Mouse (Mus musculus) liver, embryonic 18 days (tissue): ENCODE results near the gene Cmpk1. TPM values are rescaled to one million over a fixed set of nuclear protein-coding genes. Genes with fewer than 3 reads are reported as not detected.

Experiments
- polyA plus RNA-seq: library from polyadenylated mRNA; depleted of rRNA; stranded (reverse); fragments of >200 nt; gene quantifications from 2 replicates; pipeline ENCODE4 v1.2.3, GENCODE M21; 2012; rRNA removed

Cmpk1 gene
- polyA plus RNA-seq: 17.5 and 18.8 TPM in 2 replicates

DNA sequence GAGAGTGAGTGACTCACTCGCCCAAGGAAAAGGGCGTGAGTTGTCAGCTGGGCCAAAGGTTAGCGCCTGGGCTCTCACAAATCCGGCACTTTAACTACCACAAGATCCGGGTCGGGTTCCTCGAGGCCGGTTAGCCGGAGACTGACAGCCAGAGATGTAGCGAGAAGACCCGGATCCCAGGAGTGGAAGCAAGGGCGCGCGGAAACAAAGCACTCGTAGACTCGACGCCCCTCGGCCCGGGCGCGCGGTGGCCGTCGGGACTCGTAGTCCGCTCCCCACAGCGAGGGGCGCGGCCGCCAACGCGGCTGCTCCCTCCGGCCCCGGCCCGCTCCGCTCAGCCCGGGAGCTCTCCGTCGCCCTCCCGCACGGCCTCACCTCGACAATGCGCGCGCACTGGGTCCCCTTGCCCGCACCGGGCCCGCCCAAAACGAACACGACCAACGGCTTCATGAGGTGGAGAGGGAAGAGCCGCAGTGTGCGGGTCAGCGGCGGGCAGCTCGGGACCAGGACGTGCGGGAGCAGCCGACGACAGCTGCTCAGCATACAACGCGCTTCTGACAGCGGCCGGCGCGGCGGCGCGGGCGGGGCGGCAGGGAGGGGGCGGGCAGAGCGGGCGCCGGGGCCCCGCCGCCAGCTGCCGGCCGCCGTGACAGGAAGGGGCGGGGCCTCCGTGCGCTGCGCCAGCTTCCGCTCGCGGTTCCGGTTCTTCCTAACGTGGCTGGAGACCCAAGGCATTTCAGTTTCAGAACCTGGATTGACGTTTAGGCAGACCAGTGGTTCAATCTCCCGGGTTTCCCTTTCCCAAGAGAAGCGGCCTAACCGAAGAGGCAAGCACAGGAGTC, at the start of gene Cmpk1:
Gene Cmpk1, minus strand, starts transcription at position 651 of the 842 bp plus-strand sequence.

GRCm38 (mm10) chr4:114999773-115000428, 12.9 kb upstream of the Cmpk1 start, which contains the start of gene Stil:
Gene Stil (plus strand): TSS chr4:115000159.

DNA sequence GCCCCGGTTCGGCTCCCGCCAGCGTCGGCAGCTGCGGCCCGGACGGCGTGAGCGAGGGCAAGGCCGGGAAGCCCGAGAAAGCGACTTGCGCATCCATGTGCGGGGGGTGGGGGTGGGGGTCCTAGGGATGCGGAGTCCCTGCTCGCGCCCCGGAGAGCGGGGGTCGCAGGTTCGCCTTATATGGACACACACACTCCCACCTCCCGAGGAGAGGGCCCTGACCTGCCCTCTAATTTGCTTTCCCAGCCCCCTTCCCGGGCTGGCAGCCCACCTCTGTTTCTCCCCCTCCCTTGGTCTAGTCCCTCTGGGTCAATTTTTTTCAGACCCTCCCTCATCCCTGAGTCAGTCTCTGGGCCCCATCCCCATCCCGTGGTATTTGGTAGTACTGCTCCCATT, 61.1 kb downstream of the Cmpk1 start, which contains the start of gene Foxe3:
Gene Foxe3, minus strand, starts transcription at position 97 of the 396 bp plus-strand sequence.

Other genes starting within 250 kb of the Cmpk1 start
- gene Gm12830, start 165.5 kb downstream of the Cmpk1 start, polyA plus RNA-seq: not detected in 2 replicates
- 0.02 TPM in 1 of 2 replicates, not detected in the other for gene Foxd2, start 78.4 kb downstream of the Cmpk1 start, polyA plus RNA-seq
- gene Foxe3, start 61.2 kb downstream of the Cmpk1 start, polyA plus RNA-seq: not detected in 2 replicates
- 4.1 and 4.5 TPM in 2 replicates for gene Stil, start 12.9 kb upstream of the Cmpk1 start, polyA plus RNA-seq
- gene Tal1, start 69.2 kb upstream of the Cmpk1 start, polyA plus RNA-seq: 29.2 and 30.5 TPM in 2 replicates
- gene Pdzk1ip1, start 101.5 kb upstream of the Cmpk1 start, polyA plus RNA-seq: 29.9 and 35.6 TPM in 2 replicates
- 0.05 and 0.06 TPM in 2 replicates for gene Cyp4x1, start 147.0 kb upstream of the Cmpk1 start, polyA plus RNA-seq